Mouse (Mus musculus): ENCODE data around the gene Tet2. TPM values are rescaled to one million over a fixed set of nuclear protein-coding genes. Genes with fewer than 3 reads are reported as not detected.
A peak's percentile ranks its signal among the peaks of the same experiment; 100 is the strongest.
"Not testable (repeated sequence)": the region's sequence is repeated elsewhere in the genome, so short reads cannot be mapped to it uniquely, and the experiment has no call there.

The Tet2 gene
- 10 to 100 TPM; 62.0 to 68.6 TPM for total RNA-seq (2021)

GRCm38 (mm10) chr3:133544551-133545303 is at the start of gene Tet2:
Gene Tet2 (minus strand): TSS chr3:133545139.
- intact Hi-C loops (cut with DNase I): loop anchor here (10.0 kb wide), 1 partner anchor 230 kb away; the partner anchor contains the start of gene Ppa2
- peak; percentile 62 for DNase-seq

GRCm38 (mm10) chr3:133592995-133593394 is 48.1 kb upstream of the Tet2 start:
- DNase-seq; intact Hi-C loops (cut with DNase I): not testable (repeated sequence)

- intact Hi-C loops (cut with DNase I): no loop called here
- DNase-seq: no peak
These were observed 45.7 kb upstream of the Tet2 start for GRCm38 (mm10) chr3:133590506-133591152.

DNA sequence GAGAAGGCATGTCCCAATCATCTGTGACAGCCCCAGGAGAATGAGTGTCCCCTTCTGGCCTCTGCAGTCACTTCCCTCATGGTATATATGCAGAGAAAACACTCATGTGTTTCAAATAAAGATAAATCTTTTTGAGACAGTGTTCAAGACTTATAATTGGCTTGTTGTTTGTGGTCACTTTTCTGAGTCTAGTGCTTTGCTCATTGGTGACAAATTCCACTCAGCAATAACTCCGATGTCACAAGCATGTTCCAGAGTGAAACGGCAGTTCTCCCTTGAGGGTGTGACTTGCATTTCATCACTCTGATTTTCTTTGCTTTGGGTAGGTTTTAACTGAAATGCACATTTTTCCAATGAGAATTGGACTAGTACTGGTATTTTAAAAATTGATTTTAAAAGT is 40.1 kb upstream of the Tet2 start:
- DNase-seq: no peak
- intact Hi-C loops (cut with DNase I): no loop called here

DNA sequence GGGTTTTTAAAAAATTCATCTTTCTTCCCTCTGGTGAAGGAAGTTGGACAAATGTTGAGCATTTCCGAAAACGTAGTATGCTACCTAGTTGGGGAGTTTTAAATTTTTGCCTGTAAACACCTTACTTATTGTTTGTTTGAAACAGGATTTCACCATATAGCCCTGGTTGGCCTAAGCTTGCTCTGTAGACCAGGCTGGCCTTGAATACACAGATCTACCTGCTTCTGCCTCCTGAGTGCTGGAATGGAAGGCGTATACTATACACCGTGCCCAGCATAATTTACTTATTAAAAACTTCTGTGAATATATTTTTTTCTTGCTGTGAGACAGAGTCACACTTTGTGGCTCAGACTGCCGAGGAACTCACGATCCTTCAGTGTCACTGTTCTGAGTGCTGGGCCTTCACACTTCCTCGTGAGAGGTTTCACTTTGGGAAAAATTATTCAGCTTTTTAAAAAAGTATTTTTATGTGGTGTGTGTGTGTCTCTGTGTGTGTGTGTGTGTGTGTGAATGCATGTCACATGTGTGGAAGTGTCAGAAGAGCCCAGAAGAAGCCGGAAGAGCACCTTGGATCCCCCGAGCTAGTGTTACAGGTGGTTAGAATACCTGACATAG is 38.6 kb upstream of the Tet2 start:
- no peak for DNase-seq
- intact Hi-C loops (cut with DNase I): no loop called here

DNA sequence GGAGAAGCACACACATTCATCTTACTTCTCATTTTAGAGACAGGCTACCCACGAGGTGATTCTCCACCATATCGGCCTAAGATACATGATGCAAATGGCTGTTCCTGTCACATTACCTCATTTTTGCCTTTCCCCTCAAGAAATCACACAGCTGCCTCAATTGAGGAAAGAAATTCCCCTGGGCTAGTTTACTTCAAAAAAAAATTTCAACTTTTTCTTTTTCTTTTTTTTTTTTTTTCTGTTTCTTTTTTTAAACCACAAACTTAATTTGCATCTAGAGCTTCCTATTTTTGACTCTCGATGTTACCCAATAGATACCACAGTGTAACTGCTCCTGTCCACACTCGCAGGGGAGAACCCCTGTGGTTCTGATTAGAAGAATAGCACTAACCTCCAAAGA is 38.0 kb upstream of the Tet2 start:
- DNase-seq: no peak
- intact Hi-C loops (cut with DNase I): no loop called here

- no peak for DNase-seq
- intact Hi-C loops (cut with DNase I): no loop called here
These were observed 37.2 kb upstream of the Tet2 start for GRCm38 (mm10) chr3:133582096-133582495.

- intact Hi-C loops (cut with DNase I): no loop called here
- DNase-seq: no peak
These were observed 36.6 kb upstream of the Tet2 start for GRCm38 (mm10) chr3:133581541-133581940.

GRCm38 (mm10) chr3:133579671-133580070 is 34.7 kb upstream of the Tet2 start:
- DNase-seq: no peak
- intact Hi-C loops (cut with DNase I): no loop called here

GRCm38 (mm10) chr3:133579140-133579539 is 34.2 kb upstream of the Tet2 start:
- no peak for DNase-seq
- intact Hi-C loops (cut with DNase I): no loop called here

DNA sequence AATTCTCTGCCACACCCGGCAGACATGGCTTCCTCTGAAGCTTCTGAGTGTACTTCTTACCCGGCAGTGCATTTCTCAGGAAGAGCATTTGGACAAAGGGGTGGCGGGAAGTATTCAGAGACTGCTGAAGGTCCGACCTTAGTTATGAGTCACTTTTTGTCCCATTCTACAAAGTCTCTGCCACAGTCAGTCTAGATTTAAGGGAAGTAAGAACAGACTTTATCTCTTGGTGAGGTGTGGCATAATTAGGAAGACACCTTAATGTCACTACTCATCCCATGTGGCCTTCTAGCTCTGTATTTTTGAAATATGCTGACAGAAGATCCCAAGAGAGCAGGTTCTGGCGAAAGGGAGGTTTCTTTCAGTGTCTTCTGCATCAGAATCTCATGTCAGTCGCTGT is 30.0 kb upstream of the Tet2 start:
- intact Hi-C loops (cut with DNase I): no loop called here
- DNase-seq: no peak

DNA sequence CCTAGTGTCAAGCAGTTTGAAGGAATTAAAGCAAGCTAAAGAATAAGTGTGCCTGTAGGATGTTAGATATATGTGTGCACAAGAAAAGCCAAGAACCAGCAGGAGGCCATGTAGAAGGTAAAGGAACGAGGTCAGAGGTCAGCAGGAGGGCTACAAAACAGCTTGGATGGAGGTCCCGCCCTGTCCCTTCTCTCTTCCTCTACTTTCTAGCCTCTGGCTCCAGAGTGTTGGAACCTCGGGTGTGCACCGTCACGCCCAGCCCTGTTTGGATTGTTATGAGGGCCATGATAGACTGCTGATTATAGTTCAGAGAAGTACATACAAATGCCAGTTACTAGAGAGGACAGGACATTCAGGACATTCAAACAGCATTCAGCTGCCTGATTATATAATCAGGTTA is 27.0 kb upstream of the Tet2 start:
- no peak for DNase-seq
- intact Hi-C loops (cut with DNase I): no loop called here

DNA sequence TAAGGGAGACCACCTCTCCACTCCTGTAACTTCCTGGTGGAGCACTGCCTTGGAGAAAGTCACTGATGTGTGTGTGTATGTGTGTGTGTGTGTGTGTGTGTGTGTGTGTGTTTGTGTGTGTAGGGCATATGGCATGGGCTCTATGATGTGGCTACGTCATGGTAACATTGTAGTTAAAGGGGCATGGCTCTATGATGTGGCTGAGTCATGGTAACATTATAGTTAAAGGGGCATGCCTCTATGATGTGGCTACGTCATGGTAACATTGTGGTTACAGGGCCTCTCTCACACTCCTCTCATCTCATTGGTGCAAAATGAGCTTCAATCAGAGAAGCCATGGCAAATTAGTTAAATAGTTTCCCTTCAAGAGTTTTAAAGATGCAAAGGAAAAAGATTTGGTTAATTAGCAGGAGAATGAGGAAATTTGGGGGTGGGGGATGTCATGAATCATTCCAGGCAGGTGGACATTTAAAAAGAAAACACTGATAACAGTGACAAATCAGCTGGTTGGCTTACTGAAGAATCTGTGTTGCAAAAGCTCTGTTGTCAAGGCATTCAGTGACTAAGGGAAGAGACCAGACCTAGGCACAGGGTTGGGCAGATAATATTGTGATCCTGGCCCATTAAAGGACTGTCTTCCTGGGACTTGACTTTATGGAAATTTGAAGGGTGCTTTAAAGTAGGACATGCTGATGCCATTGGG is 18.7 kb upstream of the Tet2 start:
- DNase-seq: no peak
- intact Hi-C loops (cut with DNase I): no loop called here

GRCm38 (mm10) chr3:133559413-133560114 is 14.6 kb upstream of the Tet2 start:
- no peak for DNase-seq
- intact Hi-C loops (cut with DNase I): no loop called here

- intact Hi-C loops (cut with DNase I): no loop called here
- no peak for DNase-seq
These were observed 12.7 kb upstream of the Tet2 start for GRCm38 (mm10) chr3:133557602-133558001.

DNA sequence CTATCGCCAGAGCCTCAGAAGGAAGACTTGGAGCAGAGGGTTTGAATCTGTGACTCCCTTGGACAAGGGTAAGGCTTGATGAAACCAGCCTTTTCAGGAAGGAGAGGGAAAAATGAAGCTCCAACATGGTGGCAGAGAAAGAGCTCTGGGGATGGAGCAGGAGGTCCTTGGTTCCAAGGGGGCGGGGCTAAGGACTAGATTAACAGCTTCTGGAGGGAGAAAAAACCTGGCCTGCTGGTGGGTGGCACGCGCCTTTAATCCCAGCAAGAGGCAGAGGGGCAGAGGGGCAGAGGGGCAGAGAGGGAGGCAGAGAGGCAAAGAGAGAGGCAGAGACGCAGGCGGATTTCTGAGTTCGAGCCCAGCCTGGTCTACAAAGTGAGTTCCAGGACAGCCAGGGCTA is 12.2 kb upstream of the Tet2 start:
- no peak for DNase-seq
- intact Hi-C loops (cut with DNase I): no loop called here

DNA sequence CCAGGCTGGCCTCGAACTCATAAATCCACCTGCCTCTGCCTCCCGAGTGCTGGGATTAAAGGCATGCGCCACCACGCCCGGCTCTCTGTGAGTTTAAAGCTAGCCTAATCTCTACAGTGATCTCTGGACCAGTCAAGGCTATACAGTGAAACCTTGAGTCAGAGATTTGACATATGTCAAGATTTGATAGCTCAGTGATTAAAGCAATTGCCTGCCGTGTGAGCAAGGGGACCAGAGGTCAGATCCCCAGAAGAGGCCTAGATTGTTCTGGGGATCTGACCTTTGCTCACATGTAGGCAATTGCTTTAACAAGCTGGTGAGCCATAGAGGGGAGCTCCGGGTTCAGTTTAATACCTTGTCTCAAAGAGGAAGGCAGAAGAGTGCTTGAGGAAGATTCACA is 10.4 kb upstream of the Tet2 start:
- intact Hi-C loops (cut with DNase I): no loop called here
- no peak for DNase-seq

DNA sequence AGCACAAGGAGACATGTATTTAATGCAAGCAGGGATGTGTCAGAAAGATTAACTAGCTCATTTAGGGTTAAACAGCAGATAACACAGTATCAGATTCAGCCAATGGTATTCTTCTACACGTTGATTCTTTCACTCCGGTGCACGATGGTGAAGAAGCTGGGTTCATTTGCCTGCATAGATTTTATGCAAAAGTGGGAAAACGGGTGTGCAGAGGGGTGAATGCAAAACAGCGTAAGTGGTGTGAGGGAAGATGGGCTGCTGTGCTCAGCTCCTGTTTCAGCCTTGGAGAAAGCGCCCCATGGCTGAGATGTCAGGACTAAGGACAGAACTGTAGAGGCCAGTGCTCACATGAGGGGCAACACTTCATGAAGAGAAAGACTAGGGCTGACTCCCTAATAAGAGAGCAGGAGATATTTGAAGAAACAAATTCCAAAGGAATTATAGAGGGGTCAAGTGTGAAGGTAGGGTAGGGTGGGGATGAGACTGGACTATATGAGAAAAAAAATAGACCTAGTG is 9.7 kb upstream of the Tet2 start:
- intact Hi-C loops (cut with DNase I): no loop called here
- no peak for DNase-seq

DNA sequence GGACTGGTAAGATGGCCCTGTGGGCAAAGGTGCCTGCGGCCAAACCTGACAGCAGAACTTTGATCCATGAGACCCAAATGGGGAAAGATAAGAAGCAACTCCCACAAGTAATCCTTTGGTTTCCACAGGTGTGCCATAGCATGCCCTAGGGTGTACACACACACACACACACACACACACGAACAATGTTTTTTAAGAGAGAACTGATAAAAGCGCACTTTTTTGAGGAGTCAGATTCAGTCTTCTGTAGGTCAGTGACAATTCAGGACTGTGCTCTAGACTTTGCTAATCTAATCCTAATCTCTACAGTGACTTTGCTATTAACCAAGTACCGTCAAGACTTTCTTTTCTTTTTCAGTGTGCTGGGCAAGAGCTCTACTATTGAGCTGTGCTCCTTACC is 9.2 kb upstream of the Tet2 start:
- no peak for DNase-seq
- intact Hi-C loops (cut with DNase I): no loop called here

- DNase-seq: peak; percentile 13
- intact Hi-C loops (cut with DNase I): no loop called here
These were observed 7.0 kb upstream of the Tet2 start for GRCm38 (mm10) chr3:133551941-133552340.

Measured in left cerebral cortex, postnatal 4 days (tissue).